In genomic region chr6:124699962-124700610, GRCm38 (mm10) we compare ENCODE assay signal across 8 mouse cellular contexts. TPM values are rescaled to one million over a fixed set of nuclear protein-coding genes. Genes with fewer than 3 reads are reported as not detected.
DNase-seq lines count a peak whose midpoint lies in the region; ATAC-seq and TF ChIP-seq lines count a peak whose summit lies in the region.

No protein-coding gene starts in this region.

- no peak for TF ChIP-seq POLR2A in testis, adult 2 months (IDR thresholded peaks at IDR 0.05; ENCODE audit: control insufficient read depth, low read depth, low read length)

- H3K27ac ChIP-seq in testis, adult 2 months (ENCODE audit: control insufficient read depth, insufficient read depth, low read depth, low read length) = peak overlapping the region; percentile 69

- peaks cover 9% of the 10 kb centered on the region for H3K4me1 ChIP-seq in testis, adult 2 months (ENCODE audit: control insufficient read depth, insufficient read depth, low read length)

- no peak for TF ChIP-seq CTCF in testis, adult 2 months (IDR thresholded peaks at IDR 0.05; ENCODE audit: control insufficient read depth, insufficient read depth, insufficient replicate concordance, low read depth, low read length)

- H3K36me3 ChIP-seq in testis, adult 2 months (ENCODE audit: control insufficient read depth, insufficient read depth, low read length) = peaks cover 7% of the 10 kb centered on the region

- intact Hi-C loops in heart, postnatal 25 days (cut with DNase I) = no loop called here
- intact Hi-C loops in left cerebral cortex, postnatal 14 days (cut with DNase I) = loop anchor here (5.0 kb wide), 1 partner anchor 42 kb away; the partner anchor contains the start of gene Grcc10

- DNase-seq in cerebellum, adult 11-12 months = peak; percentile 55
- DNase-seq in cerebellum, adult 9-10 months = no peak
- no peak for DNase-seq in testis, postnatal 10 days (ENCODE audit: low spot score)
- DNase-seq in heart, postnatal 25 days (ENCODE audit: low spot score) = peak; percentile 65
- peak; percentile 35 to 68 for DNase-seq in left cerebral cortex, postnatal 14 days (ENCODE audit: low spot score in 2 of 2)
- DNase-seq in skeletal muscle tissue, adult 2 months (ENCODE audit: low read depth, low spot score) = peak; percentile 83

- no peaks in the 10 kb centered on the region for H3K27me3 ChIP-seq in testis, adult 2 months (ENCODE audit: control insufficient read depth, insufficient read depth, low read length)

- peak overlapping the region; percentile 53 for H3K4me3 ChIP-seq in testis, adult 2 months (ENCODE audit: control insufficient read depth, low read depth, low read length)

- no peak for ATAC-seq in CD4-positive, CD25-positive, alpha-beta regulatory T cell, adult 4 months

RNA-seq across cellular contexts. Expression of gene Emg1, which starts 11.9 kb away (rescaled TPM):
- 39.9 and 44.1 TPM in 2 replicates for polyA plus RNA-seq in testis, adult 2 months (2012; rRNA removed)
- 10 to 100 TPM; 72.5 to 75.1 TPM for total RNA-seq in heart, postnatal 25 days (2021)
- total RNA-seq in left cerebral cortex, postnatal 14 days (2021) = 10 to 100 TPM; 45.6 to 45.9 TPM
- polyA plus RNA-seq in CD4-positive, CD25-positive, alpha-beta regulatory T cell, adult 4 months (2017; shearing (Covaris generic)) = 100 to 1,000 TPM; 465 to 483 TPM

RNA-seq across cellular contexts. Expression of gene Phb2, which starts 12.1 kb away (rescaled TPM):
- 47.6 and 50.5 TPM in 2 replicates for polyA plus RNA-seq in testis, adult 2 months (2012; rRNA removed)
- 100 to 1,000 TPM; 322 to 323 TPM for total RNA-seq in heart, postnatal 25 days (2021)
- total RNA-seq in left cerebral cortex, postnatal 14 days (2021) = 100 to 1,000 TPM; 133 to 144 TPM
- polyA plus RNA-seq in CD4-positive, CD25-positive, alpha-beta regulatory T cell, adult 4 months (2017; shearing (Covaris generic)) = 10 to 100 TPM; 56.1 to 59.9 TPM

RNA-seq across cellular contexts. Expression of gene Lpcat3, which starts 37.3 kb away (rescaled TPM):
- 282 and 286 TPM in 2 replicates for polyA plus RNA-seq in testis, adult 2 months (2012; rRNA removed)
- total RNA-seq in heart, postnatal 25 days (2021) = 10 to 100 TPM; 39.6 to 43.9 TPM
- total RNA-seq in left cerebral cortex, postnatal 14 days (2021) = 10 to 100 TPM; 33.8 to 37.1 TPM
- polyA plus RNA-seq in CD4-positive, CD25-positive, alpha-beta regulatory T cell, adult 4 months (2017; shearing (Covaris generic)) = 10 to 100 TPM; 33.5 to 35.0 TPM

RNA-seq across cellular contexts. Expression of gene Ptpn6, which starts 38.4 kb away (rescaled TPM):
- 1.4 and 1.9 TPM in 2 replicates for polyA plus RNA-seq in testis, adult 2 months (2012; rRNA removed)
- total RNA-seq in heart, postnatal 25 days (2021) = 1 to 10 TPM; 4.7 TPM
- total RNA-seq in left cerebral cortex, postnatal 14 days (2021) = 1 to 10 TPM; 3.6 to 4.0 TPM
- 100 to 1,000 TPM; 187 to 310 TPM for polyA plus RNA-seq in CD4-positive, CD25-positive, alpha-beta regulatory T cell, adult 4 months (2017; shearing (Covaris generic))

RNA-seq across cellular contexts. Expression of gene Grcc10, which starts 41.1 kb away (rescaled TPM):
- polyA plus RNA-seq in testis, adult 2 months (2012; rRNA removed) = 207 and 220 TPM in 2 replicates
- total RNA-seq in heart, postnatal 25 days (2021) = 100 to 1,000 TPM; 274 to 277 TPM
- 100 to 1,000 TPM; 294 to 301 TPM for total RNA-seq in left cerebral cortex, postnatal 14 days (2021)
- polyA plus RNA-seq in CD4-positive, CD25-positive, alpha-beta regulatory T cell, adult 4 months (2017; shearing (Covaris generic)) = 100 to 1,000 TPM; 509 to 554 TPM

Comparison
In these comparisons a context has a peak if more than half of its experiments do, and no peak if none do; other contexts are left out.
1. DNase-seq: peak in cerebellum, adult 11-12 months (single experiment), heart, postnatal 25 days (single experiment), left cerebral cortex, postnatal 14 days (2 of 2) and skeletal muscle tissue, adult 2 months (single experiment); none in cerebellum, adult 9-10 months (single experiment) and testis, postnatal 10 days (single experiment).